Mouse (Mus musculus) neutrophil, adult 59 days (primary cell): ENCODE measurements around the gene Zfp128. TPM values are rescaled to one million over a fixed set of nuclear protein-coding genes. Genes with fewer than 3 reads are reported as not detected.

Experiments
- total RNA-seq, 2 experiments: library from RNA; stranded (reverse); gene quantifications; 1 replicate in 1 of 2; 2 replicates in 1 of 2; pipeline ENCODE4 v1.2.4; 2023

The Zfp128 gene
- total RNA-seq = 1 to 10 TPM; 1.5 to 1.8 TPM

GRCm38 (mm10) chr7:12880911-12881660, at the start of gene Zfp128:
Gene Zfp128, plus strand, starts transcription at chr7:12881177.

GRCm38 (mm10) chr7:12834162-12835120, 46.5 kb upstream of the Zfp128 start, which contains the start of gene Zfp110:
Gene Zfp110, plus strand, starts transcription at chr7:12834761.

GRCm38 (mm10) chr7:12897655-12898410, 16.9 kb downstream of the Zfp128 start, which contains the start of gene Zscan22:
Gene Zscan22, plus strand, starts transcription at chr7:12897815.

GRCm38 (mm10) chr7:12921705-12922465, 40.9 kb downstream of the Zfp128 start, which contains the start of gene Rps5:
Gene Rps5, plus strand, starts transcription at chr7:12922290.

GRCm38 (mm10) chr7:12927191-12927680, 46.3 kb downstream of the Zfp128 start, which contains the start of gene Rnf225:
Gene Rnf225, plus strand, starts transcription at chr7:12927416.

Other genes with a start within 250 kb of the Zfp128 start
- not detected for gene Vmn2r54, start 240.9 kb upstream of the Zfp128 start, total RNA-seq
- gene Vmn2r55, start 196.2 kb upstream of the Zfp128 start, total RNA-seq = not detected
- gene Vmn2r56, start 146.2 kb upstream of the Zfp128 start, total RNA-seq = not detected
- 1 to 10 TPM; 2.6 to 3.1 TPM for gene Zscan18, start 77.5 kb upstream of the Zfp128 start, total RNA-seq
- 1 to 10 TPM; 2.5 to 2.7 TPM for gene Zfp329, start 62.3 kb upstream of the Zfp128 start, total RNA-seq
- gene Zfp110, start 46.4 kb upstream of the Zfp128 start, total RNA-seq = 10 to 100 TPM; 29.5 to 30.2 TPM
- gene Zscan22, start 16.6 kb downstream of the Zfp128 start, total RNA-seq = 1 to 10 TPM; 5.1 to 6.0 TPM
- gene Rps5, start 41.1 kb downstream of the Zfp128 start, total RNA-seq = 100 to 1,000 TPM; 728 to 811 TPM
- gene Rnf225, start 46.2 kb downstream of the Zfp128 start, total RNA-seq = under 1 TPM; 0.18 to 0.38 TPM
- gene Zfp324, start 84.7 kb downstream of the Zfp128 start, total RNA-seq = 1 to 10 TPM; 2.2 to 3.3 TPM
- 1 to 10 TPM; 1.7 to 1.9 TPM for gene Zfp446, start 96.7 kb downstream of the Zfp128 start, total RNA-seq
- not detected for gene Slc27a5, start 117.0 kb downstream of the Zfp128 start, total RNA-seq
- 100 to 1,000 TPM; 149 to 185 TPM for gene Trim28, start 117.9 kb downstream of the Zfp128 start, total RNA-seq
- gene Zbtb45, start 128.9 kb downstream of the Zfp128 start, total RNA-seq = 10 to 100 TPM; 11.2 to 12.6 TPM
- gene Chmp2a, start 153.6 kb downstream of the Zfp128 start, total RNA-seq = 100 to 1,000 TPM; 160 to 170 TPM
- gene Ube2m, start 157.1 kb downstream of the Zfp128 start, total RNA-seq = 10 to 100 TPM; 90.7 to 95.5 TPM
- gene Mzf1, start 173.6 kb downstream of the Zfp128 start, total RNA-seq = 1 to 10 TPM in 1 of 2 experiments, under 1 TPM in 1; 0.64 to 1.4 TPM
- not detected for gene Vmn1r85, start 214.0 kb downstream of the Zfp128 start, total RNA-seq
- not detected for gene Vmn1r86, start 238.7 kb downstream of the Zfp128 start, total RNA-seq